Mouse (Mus musculus) embryonic fibroblast, embryonic 13.5 days (primary cell): ENCODE data around the gene Bst2.

ENCODE experiments used
- CTCF ChIP-seq: IDR thresholded peaks from 2 replicates; pipeline ENCODE4 v1.5.1; 2011; ENCODE audit warnings: mild to moderate bottlenecking, control low read depth, low read length, moderate library complexity, borderline replicate concordance; ENCODE audit not compliant: insufficient read depth
- POLR2A ChIP-seq: IDR thresholded peaks from 2 replicates; pipeline ENCODE4 v1.6.1; 2011; ENCODE audit warnings: low read depth, mild to moderate bottlenecking, control low read depth, low read length, moderate library complexity

GRCm38 (mm10) chr8:71516786-71517185, 20.5 kb downstream of the Bst2 start:
- TF ChIP-seq POLR2A (no peak), CTCF (no peak)
